Mouse (Mus musculus): Measurements from ENCODE around the gene Srbd1.

Srbd1 gene

DNA sequence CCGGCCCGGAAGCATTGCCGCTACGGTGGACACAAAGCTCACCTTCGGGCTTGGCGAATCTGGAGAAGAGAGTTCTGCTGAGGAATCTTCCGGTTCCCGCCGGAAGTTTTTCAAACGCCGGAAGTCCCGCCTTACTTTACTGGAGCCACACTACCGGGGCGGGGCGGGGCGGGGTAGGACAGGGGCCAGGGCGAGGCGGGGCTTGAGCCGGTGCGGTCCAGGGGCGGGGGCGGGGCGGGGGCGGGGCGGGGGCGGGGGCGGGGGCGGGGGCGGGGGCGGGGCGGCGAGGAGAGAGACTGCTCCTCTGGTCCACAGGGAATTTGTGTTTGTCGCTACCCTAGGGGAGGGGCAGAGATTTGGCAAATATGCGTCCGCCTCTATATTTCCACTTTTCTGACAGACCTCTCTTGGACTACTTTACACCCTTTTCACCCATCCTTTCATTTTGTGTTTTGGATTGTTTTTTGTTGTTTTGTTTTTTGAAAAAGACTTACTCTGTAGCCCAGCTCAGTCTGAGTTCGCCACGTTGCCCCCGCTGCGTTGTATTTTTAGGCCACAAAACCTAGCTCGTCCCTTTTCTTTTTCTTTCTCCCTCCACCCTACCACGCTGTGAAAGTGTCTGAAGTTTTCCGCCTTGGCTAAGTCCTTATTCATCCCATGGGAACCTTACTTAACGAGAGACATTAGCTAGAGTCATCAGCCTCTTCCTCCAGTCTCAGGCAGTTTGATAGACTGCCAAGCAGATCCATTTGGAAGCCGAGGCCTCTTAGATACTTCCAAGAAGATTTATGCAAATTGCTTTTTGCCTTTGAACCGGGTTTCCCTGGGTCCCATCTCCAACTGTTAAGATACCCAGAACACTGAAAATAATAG, at the start of gene Srbd1:
Srbd1 (minus strand) TSS at position 97 of the 873 bp plus-strand sequence.
- peak; percentile 90 for DNase-seq (ENCODE audit: low spot score)

DNA sequence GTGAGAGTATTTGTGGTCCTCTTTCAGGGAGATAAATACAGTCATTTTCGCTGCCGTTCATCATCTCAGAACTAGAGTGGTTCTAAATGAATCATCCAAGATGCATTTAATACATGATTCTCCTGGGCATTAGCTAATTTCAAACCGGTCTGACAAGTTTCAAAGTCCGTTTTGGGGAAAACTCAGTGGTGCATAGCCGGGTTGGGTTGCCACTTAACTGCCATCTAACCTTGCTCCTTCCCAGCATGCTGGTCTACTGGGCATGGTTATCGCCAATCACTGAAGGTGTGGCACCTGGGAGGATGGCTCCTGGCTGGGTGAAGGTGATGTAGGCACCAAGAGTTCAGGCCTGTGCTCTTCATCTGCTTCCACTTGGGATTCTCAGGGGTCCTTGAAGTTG, 49.0 kb upstream of the Srbd1 start:
- DNase-seq (ENCODE audit: low spot score), result no peak

DNA sequence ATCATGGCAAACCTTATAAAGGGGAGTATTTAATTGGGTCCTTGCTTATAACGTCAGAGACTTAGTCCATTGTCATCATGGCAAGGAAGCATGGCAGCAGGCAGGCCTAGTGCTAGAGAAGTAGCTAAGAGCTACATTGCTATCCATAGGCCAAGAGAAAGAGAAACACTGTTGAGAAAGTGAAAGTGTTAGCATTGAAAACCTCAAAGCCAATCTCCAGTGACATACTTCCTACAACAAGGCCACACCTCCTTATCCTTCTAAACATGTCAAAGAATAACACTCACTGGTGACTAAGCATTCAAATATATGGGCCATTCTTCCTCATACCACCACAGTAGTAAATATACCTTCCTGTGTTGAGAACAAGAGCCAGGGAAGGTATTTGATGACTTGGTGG, 42.8 kb upstream of the Srbd1 start:
- no peak for DNase-seq (ENCODE audit: low spot score)

DNA sequence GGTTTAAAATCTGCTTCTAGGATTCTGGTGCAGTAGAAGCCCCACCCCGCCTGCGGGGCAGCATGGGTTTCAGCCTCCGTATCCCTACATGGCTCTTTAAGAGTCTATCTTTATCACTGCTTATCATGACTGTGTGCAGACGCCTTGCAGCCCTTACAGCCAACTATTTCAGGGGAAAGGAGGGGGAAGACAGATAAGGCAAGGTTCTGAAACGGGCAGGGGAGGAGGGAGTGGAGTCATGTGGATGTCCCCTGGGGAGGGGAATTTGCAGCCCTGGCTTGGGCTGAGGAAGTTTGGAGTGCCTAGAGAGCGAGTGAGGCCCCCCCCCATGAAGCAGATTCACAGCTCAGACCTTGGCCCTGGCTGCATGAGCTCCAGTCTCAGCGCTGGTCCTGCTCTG, 40.6 kb upstream of the Srbd1 start:
- peak; percentile 47 for DNase-seq (ENCODE audit: low spot score)

DNA sequence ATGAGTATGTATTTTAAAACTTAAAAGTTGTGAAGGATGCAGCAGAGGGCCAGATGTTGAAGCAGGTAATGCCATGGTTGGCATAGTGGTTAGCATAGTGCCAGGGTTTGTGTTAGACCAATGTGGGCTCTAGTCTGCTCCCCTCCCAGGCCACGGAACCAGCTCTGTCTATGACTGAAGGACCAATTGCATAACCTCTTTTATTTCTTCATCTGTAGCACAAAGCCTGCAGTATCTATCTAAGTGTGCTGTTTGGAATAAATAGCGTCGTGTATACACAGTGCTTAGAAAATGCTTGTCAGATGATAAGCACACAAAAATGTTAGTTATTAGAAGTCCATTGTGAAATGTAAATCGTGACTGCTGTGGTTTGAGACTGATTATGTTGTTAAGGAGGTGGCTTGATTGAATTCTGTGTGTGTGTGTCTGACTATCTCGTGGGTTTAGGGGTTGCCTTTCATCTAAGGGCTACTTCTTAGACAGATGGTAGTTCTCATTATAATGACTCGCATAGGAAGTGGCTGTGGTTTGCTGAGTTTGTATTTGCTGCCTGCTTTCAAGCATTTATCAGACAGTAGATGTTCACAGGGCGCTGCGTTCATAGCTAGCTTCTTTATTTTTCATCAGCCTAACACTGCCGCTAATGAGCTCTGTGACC, 39.7 kb upstream of the Srbd1 start:
- DNase-seq (ENCODE audit: low spot score), result no peak

DNA sequence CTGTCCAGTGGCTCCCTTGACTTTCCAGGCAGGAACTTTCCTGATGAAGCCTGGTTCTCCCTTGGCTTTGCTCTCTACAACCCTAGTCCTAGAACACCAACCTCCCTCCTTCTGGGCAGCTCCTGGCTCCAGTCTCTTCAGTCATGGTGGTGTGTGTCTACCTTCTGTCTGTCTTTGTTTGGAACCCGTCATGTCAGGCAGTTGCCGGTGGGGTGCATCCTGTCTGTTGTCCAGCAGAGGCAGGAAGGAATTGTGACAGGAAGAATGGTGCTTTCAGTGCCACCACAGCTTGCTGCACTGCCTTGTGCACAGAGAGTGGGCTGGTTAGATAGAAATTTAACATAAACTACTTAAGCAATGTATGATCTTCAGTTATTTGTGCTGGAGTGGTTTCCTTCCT, 38.8 kb upstream of the Srbd1 start:
- DNase-seq (ENCODE audit: low spot score), result no peak

DNA sequence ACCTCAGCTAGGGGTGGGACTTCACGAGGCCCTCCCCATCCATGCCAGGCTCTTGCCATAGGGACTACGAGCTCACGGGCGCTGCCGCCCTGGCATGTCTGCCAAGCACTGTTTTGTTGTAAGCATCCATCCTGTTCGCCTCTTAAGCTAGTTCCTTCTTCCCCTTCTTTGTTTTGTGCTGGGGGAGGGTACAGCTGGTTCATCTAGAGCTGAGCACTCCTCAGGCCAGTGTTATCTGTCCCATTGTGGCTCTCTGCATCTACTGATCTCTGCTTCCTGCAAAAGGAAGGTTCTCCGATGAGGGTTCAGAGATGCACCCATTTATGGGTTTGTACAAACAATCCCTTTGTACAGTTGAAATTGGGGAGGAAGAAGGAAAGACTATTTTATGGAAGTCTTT, 31.7 kb upstream of the Srbd1 start:
- no peak for DNase-seq (ENCODE audit: low spot score)

DNA sequence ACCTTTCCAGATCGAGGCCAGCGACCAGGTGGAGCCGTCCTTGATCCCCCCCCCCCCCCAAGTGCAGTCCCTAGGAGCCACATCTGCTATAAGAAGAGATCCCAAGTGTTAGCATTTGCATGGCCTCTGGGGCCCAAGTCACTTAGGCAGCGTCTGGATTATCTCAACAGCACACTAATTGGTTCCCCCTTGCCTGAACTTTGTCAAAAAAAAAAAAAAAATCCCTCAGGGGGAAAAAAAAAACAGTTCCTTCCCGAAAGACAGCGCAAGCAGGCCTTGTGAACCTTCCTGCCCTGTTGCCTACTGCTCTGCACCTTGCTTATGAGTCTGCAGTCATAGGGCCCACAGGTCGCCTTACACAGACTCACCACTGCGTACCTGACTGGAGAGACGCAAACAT, 30.5 kb upstream of the Srbd1 start:
- DNase-seq (ENCODE audit: low spot score), result peak; percentile 86

DNA sequence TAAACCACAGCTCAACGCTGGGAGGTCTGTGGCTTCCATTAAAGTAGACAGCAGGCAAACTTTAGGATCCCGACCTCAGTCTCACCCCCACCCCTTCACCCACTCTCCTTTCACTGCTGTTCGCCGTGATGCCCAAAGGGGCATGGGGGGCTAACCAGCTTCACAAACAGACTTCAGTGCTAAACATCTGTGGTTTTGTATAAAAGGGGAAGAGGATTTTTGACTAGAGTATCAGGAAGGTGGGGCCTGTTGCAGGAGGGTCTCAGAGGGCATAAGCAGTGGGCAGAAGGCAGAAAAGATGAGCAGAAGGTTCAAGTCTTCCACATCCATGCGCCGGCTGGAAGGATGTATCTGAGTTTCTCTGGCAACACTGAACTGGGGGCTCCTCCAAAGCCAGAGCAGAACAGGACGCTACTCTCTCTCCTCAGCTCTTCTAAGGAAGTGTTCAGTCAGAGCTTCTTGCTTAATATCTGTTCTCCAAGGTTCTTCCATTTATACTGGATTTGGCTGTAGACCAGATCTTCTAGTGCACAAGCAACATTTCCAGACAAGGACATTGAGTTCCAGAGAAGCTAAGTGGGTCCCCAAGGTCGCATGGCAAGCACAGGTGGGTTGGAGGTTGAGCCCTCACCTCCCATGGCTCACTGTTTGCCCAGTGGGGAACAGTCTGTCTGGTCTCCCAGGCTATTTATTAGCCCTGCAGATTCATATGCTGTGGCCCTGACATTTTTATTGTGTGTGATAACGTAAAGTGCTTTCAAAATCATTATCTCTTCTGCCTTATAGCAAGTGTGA, 25.4 kb upstream of the Srbd1 start:
- DNase-seq (ENCODE audit: low spot score), result no peak

DNA sequence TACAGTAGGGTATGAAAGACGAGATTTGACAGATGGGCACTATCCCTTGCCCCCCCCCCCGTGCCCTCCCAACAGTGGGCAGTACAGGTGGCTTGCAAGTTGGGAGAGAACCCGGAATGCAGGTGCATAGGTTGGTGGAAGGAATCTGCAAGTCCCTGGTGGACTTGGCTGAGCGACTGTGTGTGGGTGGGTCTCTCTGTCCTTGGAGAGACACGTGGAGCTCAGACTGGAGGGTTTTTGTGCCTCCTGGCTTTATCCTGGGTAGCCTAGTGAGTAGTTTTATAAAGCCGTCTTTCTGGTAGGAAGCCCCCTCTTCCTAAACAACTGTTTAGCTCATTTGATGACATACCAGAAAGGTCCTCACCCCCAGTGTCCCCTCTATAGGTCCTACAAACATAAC, 24.1 kb upstream of the Srbd1 start:
- no peak for DNase-seq (ENCODE audit: low spot score)

DNA sequence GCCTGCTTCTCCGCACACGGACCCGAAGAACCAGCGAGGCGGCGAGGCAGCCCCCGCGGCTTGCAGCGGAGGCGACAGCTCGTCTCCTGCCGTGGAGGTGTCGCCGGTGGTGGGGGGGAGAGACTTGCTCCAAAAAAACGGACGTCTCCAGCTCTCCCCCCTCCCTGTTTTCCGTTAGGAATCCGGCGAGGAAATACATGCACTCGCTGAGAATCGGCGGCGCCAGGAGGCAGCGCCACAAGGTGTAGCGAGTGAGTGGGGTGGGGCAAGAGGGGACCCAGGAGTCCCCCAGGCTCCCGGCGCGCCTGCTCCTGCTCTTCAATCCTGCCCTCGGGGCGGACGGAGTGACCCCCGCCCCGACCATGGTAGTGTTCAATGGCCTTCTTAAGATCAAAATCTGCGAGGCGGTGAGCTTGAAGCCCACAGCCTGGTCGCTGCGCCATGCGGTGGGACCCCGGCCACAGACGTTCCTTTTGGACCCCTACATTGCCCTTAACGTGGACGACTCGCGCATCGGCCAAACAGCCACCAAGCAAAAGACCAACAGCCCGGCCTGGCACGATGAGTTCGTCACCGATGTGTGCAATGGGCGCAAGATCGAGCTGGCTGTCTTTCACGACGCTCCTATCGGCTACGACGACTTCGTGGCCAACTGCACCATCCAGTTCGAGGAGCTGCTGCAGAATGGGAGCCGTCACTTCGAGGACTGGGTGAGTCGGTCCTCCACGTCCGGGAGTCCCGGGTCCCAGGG, 23.4 kb upstream of the Srbd1 start:
- DNase-seq (ENCODE audit: low spot score), result peak; percentile 32

DNA sequence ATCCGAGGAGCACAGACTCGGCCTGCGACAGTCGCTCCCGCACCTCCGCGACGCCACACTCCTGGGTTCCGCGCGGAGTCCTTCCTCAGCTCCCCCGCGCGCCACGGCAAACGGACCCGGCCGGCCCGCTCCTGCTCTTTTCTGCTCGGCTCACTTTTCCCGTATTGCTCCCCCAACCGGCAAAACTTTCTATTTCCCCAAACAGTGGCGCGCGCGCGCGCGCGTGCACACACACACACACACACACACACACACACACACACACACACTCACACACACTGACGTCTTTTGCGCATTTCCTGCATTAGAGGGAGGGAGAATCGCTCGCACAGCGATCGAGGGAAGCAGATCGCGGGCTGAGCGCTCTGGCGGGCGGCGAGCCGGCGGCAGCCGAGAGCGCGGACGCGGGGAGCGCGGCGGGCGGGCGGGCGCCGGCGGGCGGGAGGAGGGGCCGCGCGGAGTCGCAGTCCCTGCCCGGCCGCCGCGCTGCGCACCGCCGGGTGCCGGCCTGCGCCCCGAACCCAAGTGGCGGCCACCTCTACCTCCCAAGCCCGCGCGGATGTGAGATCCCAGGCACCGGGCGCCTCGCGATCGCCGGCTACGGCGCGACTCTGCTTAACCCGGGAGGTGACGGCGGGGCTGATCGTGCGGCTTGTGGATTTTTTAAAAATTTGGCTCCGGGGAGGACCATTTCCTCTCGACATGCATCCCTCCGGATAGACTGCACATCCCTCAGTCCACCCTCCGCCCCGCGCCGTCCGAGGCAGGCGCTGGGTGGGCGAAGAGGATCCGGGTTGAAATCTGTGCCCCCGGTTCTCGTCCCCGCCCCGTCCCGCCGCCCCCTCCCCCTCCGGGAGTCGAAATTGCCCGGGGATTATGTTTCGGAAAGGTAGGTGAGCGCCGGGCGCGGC, 22.6 kb upstream of the Srbd1 start, which contains the start of gene Prkce:
Prkce (plus strand) TSS at position 466 of the 911 bp plus-strand sequence.
- peak; percentile 82 for DNase-seq (ENCODE audit: low spot score)

DNA sequence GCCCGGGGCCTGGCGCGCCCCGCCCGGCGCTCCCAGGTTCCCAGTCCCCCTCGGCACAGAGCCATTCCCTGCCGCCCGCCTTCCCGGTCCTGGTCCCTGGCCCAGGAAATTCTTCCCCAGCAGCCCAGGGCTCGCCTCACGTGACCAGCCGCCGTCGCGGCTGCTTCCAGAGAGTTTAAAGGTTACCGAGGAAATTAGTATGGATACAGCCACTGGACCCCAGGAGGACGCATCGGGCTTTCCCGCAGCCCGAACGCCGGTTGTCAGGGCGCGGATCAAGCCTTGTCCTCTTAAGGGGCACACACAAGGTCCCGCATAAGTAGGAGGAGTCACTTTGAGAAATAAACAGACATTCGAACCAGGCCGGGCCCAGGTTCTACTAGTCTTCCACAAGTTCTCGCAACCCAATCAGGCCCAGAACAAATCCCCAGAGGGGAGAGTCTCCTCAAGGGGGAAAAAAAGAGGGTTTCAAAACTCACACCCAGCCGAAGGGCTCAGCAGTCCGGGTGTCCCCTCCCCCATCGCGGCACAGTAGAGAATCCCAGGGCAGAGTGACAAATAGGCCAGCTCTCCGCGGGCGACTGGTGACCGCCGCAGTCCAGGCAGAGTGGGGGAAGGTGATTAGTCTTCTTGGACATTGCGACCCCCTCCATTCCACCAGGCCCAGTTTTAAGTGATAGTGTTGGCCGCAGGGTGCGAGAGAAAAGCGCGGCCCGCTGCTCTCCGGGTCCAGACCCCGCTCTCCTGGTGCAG, 21.8 kb upstream of the Srbd1 start:
- peak; percentile 72 for DNase-seq (ENCODE audit: low spot score)

DNA sequence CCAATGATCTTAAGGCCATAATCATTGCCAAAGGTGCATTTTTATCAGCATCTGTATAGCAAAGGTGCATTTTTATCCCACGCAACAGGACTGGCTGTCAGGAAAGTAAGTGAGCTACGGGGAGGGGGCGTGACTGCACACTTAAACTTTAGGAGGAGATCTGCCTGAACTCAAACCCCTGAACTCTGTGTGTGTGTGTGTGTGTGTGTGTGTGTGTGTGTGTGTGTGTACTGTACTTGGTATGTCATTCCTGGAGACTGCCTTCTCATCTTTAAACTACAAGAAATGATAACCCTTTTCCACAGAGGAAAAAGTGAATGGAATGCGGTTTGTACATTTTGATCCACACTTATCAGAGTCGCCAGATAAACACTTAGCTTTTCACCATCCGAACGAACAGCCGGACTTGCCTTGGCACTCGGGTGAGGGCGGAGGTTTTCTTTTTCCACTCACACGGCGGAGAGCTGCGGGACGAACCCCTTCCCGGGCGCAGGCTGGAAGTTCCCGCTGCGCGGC, 21.1 kb upstream of the Srbd1 start:
- no peak for DNase-seq (ENCODE audit: low spot score)

DNA sequence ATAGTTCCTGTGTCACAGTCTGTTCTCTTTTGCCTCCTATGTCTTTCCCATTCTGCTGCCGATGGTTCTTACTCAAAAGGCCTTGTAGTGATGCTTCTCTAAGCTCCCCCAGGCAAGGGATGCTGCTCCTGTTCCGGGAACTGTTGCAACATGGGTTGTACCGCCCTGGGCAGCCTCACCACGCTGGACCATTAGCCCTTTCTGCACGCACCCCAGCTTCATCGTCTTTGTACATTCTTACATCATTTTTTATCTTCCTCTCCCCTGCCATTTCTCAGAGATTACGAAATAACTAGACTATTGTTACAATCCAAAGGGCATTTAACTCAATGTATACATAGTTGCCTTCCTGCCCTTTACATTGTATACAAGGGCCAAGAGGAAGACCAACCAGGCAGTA, 19.4 kb upstream of the Srbd1 start:
- DNase-seq (ENCODE audit: low spot score), result no peak

DNA sequence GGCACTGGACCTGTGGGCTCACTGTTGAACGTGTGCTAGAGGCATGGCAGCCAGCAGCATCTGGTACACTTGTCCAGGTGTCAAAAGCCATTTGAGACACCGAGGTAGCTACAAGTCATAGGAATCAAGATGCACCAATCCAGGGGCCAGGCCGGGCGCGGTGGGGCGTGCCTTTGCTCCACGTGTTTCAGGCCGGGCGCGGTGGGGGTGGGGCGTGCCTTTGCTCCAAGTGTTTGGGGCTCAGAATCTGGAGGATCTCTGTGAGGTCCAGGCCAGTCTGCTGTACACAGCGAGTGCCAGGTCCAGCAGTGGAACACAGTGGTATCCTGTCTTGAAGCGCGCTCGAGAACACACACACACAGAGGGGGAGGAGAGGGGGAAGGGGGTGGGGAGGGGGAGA, 17.7 kb upstream of the Srbd1 start:
- no peak for DNase-seq (ENCODE audit: low spot score)

DNA sequence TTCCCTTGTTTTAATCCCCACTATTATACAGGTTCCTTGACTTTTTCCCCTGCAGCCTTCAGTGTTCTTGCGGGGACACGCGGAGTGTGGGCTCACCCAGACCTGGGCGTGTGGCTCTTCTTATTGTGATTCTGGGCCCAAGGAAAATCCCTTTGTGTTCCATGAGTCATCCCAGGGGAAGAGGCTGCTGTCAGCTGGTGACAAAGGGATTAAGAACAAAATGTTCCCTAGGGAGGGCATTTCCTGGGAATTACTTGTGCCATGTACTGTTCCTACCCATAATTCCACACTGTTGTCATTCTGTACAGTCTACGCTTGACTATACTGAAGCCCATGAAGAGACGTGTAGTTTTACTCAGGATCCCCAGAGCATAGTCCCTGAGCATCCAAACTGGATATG, 12.0 kb upstream of the Srbd1 start:
- no peak for DNase-seq (ENCODE audit: low spot score)

DNA sequence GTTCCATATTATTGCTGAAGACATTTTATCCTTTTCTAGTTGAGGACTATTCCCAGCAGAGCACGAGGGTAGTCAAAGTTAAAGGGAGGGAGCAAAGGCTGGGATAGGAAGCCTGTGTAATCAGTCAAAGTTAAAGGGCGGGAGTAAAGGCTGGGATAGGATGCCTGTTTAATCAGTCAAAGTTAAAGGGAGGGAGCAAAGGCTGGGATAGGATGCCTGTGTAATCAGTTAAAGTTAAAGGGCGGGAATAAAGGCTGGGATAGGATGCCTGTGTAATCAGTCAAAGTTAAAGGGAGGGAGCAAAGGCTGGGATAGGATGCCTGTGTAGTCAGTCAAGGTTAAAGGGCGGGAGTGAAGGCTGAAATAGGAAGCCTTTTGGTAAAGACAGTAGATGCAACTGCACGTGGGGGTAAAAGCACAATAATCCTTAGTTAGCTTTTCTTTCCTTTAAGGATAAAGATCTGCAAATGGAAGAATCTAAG, 5.9 kb upstream of the Srbd1 start:
- peak; percentile 90 for DNase-seq (ENCODE audit: low spot score)

DNA sequence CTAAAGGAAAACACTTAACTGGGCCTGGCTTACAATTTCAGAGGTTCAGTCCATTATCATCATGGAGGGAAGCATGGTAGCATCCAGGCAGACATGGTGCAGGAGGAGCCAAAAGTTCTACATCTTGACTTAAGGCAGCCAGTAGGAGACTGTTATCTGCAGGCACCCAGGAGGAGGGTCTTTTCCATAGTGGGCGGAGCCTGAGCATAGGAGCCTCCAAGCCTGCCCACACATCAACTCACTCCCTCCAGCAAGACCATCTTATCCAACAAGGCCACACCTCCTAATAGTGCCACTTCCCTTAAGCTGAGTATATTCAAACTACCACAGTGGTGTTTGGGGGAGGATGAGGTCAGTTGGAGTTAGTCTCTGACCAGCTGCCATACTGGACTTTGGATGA, 4.8 kb upstream of the Srbd1 start:
- DNase-seq (ENCODE audit: low spot score), result no peak

Data from MN1 (cell line).